Mouse (Mus musculus): ENCODE measurements around the gene Tjp2.
"Not testable (repeated sequence)": the region's sequence is repeated elsewhere in the genome, so short reads cannot be mapped to it uniquely, and the experiment has no call there.

Tjp2 gene

DNA sequence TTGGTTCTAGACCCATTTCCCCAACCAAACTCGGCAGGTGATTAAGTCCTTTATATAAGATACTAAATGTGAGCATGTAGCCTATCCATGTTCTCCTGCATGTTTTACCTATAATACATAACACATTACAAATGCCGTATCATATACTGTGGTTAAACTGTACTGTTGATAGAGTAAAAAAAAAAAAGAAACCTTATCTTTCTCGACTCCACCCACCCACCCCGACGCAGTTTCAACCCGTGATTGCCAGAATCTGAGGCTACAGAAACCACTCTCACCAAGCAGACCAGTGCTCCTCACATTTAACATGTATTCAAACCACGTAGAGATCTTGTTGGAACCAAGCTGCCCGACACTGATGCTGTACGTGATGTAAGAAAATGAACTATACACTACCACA, 102.2 kb downstream of the Tjp2 start:
- no peak for DNase-seq

DNA sequence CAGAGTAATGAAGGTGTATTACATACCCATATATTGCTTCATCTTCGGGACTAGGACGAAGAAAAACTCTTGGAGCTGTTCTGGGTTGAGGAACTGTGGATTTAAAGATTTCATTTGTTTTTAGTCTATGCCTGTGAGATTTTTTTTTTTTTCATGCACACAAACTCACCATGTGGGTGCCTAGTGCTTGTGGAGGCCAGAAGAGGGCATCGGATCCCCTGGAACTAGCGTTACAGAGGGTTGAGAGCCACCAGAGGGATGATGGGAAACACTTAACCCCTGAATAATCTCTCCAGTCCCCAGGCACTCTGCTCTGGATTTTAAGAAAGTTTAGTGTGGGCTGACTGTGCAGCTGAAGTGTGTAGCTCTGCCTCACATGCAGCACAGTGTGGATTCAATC, 104.0 kb downstream of the Tjp2 start:
- DNase-seq, result no peak

- DNase-seq, result no peak
Measured at GRCm38 (mm10) chr19:24118775-24119174, 106.1 kb downstream of the Tjp2 start.

DNA sequence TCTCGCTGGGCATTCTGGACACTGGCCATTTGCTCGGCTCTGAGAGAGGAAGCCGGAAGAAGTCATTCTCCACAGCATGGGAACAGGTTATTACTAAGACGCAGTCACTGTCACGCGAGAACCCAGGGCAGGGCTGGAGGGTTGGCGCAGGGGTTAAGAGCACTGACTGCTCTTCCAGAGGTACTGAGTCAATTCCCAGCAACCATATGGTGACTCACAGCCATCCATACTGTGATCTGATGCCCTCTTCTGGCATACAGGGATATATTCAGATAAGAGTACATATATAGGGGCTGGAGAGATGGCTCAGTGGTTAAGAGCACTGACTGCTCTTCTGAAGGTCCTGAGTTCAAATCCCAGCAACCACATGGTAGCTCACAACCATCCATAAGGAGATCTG, 113.2 kb downstream of the Tjp2 start:
- DNase-seq, result no peak

GRCm38 (mm10) chr19:24107707-24108106, 117.1 kb downstream of the Tjp2 start:
- no peak for DNase-seq

DNA sequence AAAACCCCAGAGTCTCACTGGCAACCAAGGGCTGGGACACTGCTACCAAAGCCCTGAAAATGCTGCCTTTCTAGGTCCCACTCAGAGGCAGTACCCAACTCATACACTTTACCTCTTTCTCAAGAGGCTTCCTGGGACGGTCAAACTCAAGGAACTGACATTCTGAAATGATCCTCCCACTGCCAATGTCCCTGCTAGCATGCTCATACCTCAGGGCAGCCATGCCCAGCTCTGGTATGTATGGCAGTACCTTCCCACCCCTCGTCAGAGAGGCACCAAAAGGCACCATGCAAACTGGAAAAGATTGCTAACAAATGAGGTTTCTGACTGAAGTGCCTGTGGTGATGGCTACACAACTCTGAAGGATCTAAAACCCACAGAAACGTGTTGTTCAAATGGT, 121.0 kb downstream of the Tjp2 start:
- DNase-seq, result no peak

DNA sequence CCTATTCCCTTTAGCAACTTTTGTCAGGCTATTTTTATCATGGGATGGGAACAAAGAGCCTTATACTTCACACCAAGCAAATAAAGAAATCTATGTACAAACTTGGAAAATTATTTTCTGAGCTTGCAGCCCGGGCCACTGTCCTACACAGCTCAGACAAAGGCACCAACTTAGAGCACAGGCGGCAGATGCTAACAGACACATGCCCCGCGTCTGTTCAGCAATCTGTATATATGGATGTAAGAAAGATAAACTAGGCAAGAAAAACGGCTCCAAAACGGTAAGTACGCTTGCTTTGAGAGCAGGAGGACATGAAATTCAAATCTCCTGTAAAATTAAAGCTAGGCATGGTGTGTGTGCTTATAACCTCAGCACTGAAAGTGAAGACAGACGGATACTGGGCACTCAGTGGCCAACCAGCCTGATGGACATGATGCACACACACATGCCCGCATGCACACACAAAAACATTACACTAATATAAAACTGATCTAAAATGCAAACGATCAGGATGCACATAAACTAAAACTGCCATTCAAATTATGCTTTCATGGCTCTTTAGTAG, 122.2 kb downstream of the Tjp2 start:
- no peak for DNase-seq

GRCm38 (mm10) chr19:24101183-24101582, 123.6 kb downstream of the Tjp2 start:
- DNase-seq, result peak; percentile 58

GRCm38 (mm10) chr19:24098691-24099090, 126.1 kb downstream of the Tjp2 start:
- peak; percentile 24 for DNase-seq

DNA sequence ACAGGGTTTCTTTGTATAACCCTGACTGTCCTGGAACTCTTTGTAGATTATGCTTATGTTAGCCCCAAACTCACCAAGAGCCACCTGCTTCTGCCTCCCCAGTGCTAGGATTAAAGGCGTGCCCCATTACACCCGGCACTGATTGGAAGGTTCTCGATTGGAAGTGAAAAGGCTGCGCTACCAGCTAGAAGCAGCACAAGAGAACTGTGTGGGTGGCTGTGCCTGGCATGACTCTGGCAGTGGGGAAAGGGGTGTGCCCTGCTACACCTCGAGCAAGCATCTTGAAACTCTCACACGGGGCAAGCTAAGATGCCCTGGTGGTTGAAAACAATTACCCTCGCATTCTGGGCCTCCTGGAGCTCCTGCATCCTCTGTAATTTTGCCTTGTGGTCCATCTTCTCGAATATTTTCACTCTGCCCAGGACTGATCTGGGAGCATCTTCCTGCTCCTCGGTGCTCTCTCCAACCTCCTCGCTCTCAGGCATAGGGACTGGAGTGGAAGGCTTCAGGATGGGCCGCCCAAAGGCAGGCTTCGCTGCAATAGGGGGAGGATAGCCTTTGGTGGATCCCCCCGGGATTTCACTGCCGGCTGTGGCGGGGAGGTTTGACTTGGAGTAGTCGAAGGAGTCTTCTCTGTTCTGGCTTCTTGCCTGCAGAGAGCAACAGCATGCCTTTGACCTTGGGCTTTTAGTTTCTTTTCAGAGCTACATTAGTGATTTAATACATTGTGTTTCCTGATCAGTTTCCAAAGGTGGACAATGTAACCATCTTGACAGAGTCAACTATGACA, 127.0 kb downstream of the Tjp2 start:
- DNase-seq, result no peak

DNA sequence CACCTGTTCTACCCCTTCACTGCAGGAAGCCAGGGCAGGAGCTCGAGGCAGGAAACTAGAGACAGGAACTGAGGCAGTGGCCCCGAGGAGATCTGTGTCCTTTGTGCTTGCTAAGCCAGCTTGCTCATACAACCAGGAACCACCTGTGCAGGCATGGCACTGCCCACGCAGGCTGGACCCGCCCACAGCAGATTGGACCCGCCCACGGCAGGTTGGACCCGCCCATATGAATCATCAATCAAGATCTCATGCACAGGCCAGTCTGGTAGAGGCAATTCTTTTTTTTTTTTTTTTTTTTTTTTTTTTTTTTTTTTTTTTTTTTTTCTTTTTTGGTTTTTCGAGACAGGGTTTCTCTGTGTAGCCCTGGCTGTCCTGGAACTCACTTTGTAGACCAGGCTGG, 132.8 kb downstream of the Tjp2 start:
- not testable (repeated sequence) for DNase-seq

GRCm38 (mm10) chr19:24090366-24090765, 134.5 kb downstream of the Tjp2 start:
- DNase-seq, result no peak

DNA sequence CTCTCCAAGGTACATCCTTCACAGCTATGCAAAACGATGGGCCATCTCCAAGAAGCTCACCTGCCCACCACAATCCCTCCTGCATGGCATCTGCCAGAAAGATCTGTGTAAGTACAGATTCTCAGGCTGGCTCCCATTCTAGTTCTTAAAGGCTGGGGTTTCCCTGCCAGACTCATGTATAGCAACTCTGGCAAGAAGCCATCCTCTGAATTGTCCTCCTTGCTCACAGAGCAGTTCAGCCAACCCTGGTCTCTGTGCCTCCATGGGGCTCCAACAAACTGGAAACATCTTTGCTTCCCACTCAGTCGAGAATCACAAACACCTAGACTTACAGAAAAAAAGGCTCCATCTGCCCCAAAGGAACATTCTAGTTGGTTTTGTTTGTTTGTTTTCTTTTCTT, 139.5 kb downstream of the Tjp2 start:
- DNase-seq, result no peak

DNA sequence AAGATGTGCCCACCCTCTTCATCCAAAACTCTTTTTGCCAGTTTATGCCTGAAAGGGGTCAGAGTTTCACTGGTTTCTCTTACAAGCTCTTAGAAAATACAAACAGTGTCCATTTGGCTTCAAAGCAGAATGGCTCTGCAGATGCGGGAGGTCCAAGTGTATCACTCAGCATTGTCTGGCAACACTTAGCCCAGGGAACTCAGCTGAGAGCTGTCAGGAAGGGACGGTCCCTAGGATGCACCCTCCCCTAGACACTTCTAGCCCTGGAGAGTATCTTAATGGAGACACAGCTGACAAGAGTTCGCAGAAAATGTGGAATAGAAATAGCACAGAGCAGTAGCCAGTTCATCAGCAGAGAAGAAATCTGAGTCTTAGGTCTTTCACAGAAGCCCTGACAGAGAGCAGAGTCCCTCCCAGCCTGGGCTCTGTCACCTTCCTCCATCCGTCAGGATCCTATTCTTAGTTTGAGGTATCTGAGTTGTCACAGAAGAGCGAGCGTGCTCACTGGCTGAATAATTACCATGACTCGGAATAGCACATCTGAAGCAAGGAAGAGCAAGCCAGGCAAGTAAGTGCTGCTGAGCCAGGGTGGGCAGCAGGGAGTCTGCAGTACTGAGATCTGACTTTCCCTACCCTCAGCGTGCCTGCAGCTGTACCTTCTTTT, 144.3 kb downstream of the Tjp2 start:
- DNase-seq, result no peak

- DNase-seq, result no peak
Measured at GRCm38 (mm10) chr19:24077658-24078057, 147.2 kb downstream of the Tjp2 start.

GRCm38 (mm10) chr19:24076536-24076935, 148.3 kb downstream of the Tjp2 start:
- DNase-seq, result no peak

DNA sequence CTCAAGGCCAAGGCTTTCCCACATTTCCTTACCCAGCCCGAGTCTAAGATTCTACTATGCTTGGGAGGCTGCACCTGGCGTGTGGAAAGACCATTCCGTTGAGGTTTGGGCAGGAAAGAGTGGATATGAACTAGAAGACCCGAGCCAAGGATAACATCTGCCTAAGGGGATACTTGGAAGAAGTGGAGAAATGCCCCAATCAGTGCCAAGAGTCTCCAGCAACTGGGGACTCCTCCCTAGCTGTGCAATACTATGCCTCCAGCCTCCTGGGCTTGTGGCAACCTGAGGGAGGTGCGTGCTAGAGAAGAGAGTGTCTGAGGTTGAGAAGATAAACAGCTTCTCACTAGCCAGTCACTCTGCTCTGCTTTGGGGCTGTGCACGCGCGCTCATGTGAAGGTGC, 148.9 kb downstream of the Tjp2 start:
- DNase-seq, result no peak

DNA sequence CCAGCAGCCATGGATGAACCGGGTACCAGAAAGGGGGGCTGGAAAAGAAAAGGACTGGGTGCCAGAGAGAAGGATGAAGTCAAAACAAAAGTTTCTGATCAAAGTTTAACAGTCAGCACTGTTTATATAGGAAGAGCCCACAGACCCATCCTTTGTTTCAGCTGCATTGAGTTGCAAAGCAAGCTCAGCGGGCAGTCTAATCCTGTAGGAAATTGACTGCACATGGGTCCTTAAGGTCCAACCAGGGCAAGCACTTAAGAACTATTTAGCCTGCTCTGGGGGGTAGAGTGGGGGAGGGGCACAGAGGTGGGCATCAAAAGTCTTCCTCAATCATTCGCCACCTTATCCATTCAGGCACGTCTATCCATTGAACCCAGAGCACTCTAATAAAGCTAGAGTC, 151.7 kb downstream of the Tjp2 start:
- no peak for DNase-seq

- no peak for DNase-seq
Measured at GRCm38 (mm10) chr19:24064348-24064895, 160.4 kb downstream of the Tjp2 start.

GRCm38 (mm10) chr19:24063585-24063984, 161.2 kb downstream of the Tjp2 start:
- no peak for DNase-seq

DNA sequence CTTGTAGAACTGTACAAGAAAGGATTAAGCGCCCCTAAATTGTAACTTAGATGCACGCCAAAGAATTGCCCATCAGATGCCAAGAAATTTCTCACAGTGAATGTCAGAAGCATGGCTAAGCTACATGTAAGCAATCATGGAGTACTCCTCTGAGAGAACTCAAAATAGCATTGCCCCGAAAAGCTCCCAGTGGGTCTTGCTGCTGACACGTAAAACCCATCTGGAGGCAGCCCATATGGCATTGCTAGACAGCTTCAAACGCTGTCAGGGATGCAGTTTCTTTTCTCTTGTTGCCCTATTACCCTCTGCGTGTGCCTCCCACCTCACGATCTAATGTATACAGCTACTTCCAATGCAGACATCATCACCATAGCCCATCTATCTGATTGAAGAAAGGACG, 166.0 kb downstream of the Tjp2 start:
- DNase-seq, result no peak

DNA sequence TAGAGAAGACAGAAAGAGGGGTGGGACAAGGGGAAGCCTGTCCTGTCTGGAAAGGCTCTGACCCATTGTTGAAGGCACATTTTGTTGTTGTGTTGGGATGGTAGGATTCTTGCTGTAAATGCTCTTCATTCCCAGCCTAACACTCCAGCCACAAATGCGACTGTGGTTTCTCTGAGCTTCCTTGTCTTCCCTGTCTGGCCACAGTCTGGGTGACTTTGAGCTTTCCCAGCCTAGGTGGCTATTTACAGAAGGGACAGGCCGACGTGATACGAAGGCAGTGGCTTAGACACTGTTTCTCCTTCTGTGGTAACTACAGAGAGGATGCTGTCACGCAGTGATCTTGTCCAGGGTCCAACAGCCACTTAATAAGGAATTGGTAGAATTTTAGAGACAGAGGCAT, 166.8 kb downstream of the Tjp2 start:
- no peak for DNase-seq

DNA sequence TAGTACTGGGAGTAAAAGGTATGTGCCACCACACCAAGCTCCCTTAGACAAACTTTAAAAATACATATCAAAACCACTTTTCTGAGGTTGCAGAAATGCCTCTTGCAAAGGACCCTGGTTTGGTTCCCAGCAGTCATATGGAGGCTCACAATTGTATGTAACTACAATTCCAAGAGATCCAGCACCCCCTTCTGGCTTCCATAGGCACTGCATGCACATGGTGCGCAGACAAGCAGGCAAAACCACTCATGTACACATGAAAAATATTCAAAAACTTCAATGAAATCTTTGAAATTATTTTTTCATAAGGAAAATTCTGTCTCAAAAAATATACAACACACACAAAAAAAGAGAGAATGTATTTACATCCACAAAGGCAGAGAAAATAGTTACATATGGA, 167.9 kb downstream of the Tjp2 start:
- DNase-seq, result no peak

DNA sequence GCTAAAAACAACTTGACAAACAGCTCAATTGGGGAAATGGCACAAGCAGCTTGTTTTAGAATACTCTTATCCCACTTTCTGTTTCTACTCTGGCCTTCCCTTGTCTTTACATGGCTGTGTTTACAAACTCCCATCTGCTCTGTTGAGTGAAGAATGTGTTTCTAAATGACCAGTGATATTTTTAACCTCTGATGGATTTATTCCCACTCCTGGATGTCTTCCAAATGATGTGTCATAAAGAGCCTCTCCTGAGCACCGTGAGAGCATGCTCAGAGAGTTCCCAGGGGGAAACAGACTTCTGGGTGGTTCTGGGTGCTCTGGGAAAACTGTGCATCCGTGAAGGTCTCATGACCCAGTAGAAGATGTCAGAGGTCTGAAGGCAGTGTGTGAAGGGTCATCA, 169.9 kb downstream of the Tjp2 start:
- DNase-seq, result no peak
